Mouse (Mus musculus) lung, embryonic 14.5 days (tissue): ENCODE results near the gene Pak1ip1. TPM values are rescaled to one million over a fixed set of nuclear protein-coding genes. Genes with fewer than 3 reads are reported as not detected.
"Not testable (repeated sequence)": the region's sequence is repeated elsewhere in the genome, so short reads cannot be mapped to it uniquely, and the experiment has no call there.

Experiments
- ATAC-seq: fragments of 200-750 bp; cut with Nextera tagmentation; 2 replicates; pipeline ENCODE4 v1.8.0; 2017; ENCODE audit warnings: mild to moderate bottlenecking, moderate TSS enrichment, moderate library complexity; ENCODE audit not compliant: insufficient read depth
- DNase-seq: peaks from one replicate; pipeline ENCODE4 v3.0.0-alpha.2; 2015
- H3K27ac ChIP-seq: fragments of 300-500 bp; sonication (generic); 2 replicates; pipeline ENCODE4 v1.5.1; 2014; ENCODE audit warnings: low read depth, mild to moderate bottlenecking, moderate library complexity
- H3K27me3 ChIP-seq: fragments of 300-500 bp; sonication (generic); 2 replicates; pipeline ENCODE4 v1.6.1; 2014; ENCODE audit warnings: low read length, control low read depth; ENCODE audit not compliant: insufficient read depth
- H3K36me3 ChIP-seq: fragments of 300-500 bp; sonication (generic); 2 replicates; pipeline ENCODE4 v1.6.1; 2014; ENCODE audit warnings: control low read depth; ENCODE audit not compliant: insufficient read depth
- H3K4me1 ChIP-seq: fragments of 300-500 bp; sonication (generic); 2 replicates; pipeline ENCODE4 v1.6.1; 2014; ENCODE audit warnings: antibody characterized with exemption, control low read depth; ENCODE audit not compliant: insufficient read depth
- H3K4me2 ChIP-seq: fragments of 300-500 bp; sonication (generic); 2 replicates; pipeline ENCODE4 v1.6.1; 2014; ENCODE audit warnings: mild to moderate bottlenecking
- H3K4me3 ChIP-seq: fragments of 300-500 bp; sonication (generic); 2 replicates; pipeline ENCODE4 v1.5.1; 2014; ENCODE audit warnings: low read depth, low read length
- H3K9ac ChIP-seq: fragments of 300-500 bp; sonication (generic); 2 replicates; pipeline ENCODE4 v1.6.1; 2014
- H3K9me3 ChIP-seq: fragments of 300-500 bp; sonication (generic); 2 replicates; pipeline ENCODE4 v1.6.1; 2016; ENCODE audit warnings: low read depth, low read length, control low read depth
- CTCF ChIP-seq: IDR thresholded peaks from 2 replicates; pipeline ENCODE4 v1.5.1; 2016; ENCODE audit warnings: antibody characterized with exemption, low read depth
- WGBS: fragments of 180-500 bp; shearing (Covaris S2); extraction: QIAGEN DNeasy Blood & Tissue Kit; methylation state at CpG from one replicate; pipeline ENCODE4 v1.1.7; 2014; 5-methylcytosine and 5-hydroxymethylcytosine counted together
- polyA plus RNA-seq: library from polyadenylated mRNA; unstranded; fragments of >200 nt; fragmentation: Nextera tagmentation; extraction: Ambion mirVana; gene quantifications from 2 replicates; pipeline ENCODE4 v1.2.1, GENCODE M21; 2014

Pak1ip1 gene
- polyA plus RNA-seq, 1 experiment from 2014 or later: 62.4 TPM

DNA sequence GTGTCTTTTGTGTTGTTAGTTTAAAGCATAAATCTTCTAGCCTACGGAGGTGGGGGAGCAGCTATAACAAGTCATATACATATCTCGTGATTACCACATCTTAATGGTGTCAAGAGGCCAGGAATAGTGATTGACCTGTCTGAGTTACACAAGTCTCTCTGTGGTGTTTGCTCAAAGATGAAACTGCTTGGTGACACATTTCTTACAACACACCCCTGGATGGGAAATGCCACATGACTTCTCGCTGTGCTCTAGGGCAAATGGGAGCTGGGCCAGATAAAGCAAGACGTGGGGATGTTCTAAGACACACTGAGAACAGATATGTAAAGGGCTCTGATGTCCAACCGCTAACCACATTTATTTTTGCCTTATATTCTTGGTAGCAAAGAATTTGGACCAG lies 29.6 kb upstream of the Pak1ip1 start:
- DNase-seq: no peak
- Histone ChIP-seq H3K4me2 (no peak overlapping the region), H3K4me3 (no peak overlapping the region), H3K27me3 (no peaks in the 10 kb centered on the region), H3K27ac (no peak overlapping the region), H3K9me3 (no peaks in the 10 kb centered on the region), H3K9ac (no peak overlapping the region), H3K36me3 (no peaks in the 10 kb centered on the region), H3K4me1 (no peaks in the 10 kb centered on the region)
- WGBS: 68% methylated on average over 5 of the region's 5 CpGs
- TF ChIP-seq CTCF: no peak
- no peak for ATAC-seq

GRCm38 (mm10) chr13:40971831-40972230 lies 29.0 kb upstream of the Pak1ip1 start:
- H3K36me3 ChIP-seq: no peaks in the 10 kb centered on the region
- DNase-seq: no peak
- H3K9me3 ChIP-seq: no peaks in the 10 kb centered on the region
- H3K4me3 ChIP-seq: no peak overlapping the region
- no peak overlapping the region for H3K4me2 ChIP-seq
- no peak overlapping the region for H3K9ac ChIP-seq
- no peaks in the 10 kb centered on the region for H3K27me3 ChIP-seq
- ATAC-seq: no peak
- no peaks in the 10 kb centered on the region for H3K4me1 ChIP-seq
- TF ChIP-seq CTCF: no peak
- H3K27ac ChIP-seq: no peak overlapping the region
- WGBS: 93% methylated on average over 2 of the region's 2 CpGs

GRCm38 (mm10) chr13:40972976-40973375 lies 27.8 kb upstream of the Pak1ip1 start:
- DNase-seq: no peak
- Histone ChIP-seq H3K4me3 (no peak overlapping the region), H3K9me3 (no peaks in the 10 kb centered on the region), H3K9ac (no peak overlapping the region), H3K4me2 (no peak overlapping the region), H3K36me3 (no peaks in the 10 kb centered on the region), H3K27ac (no peak overlapping the region), H3K27me3 (no peaks in the 10 kb centered on the region), H3K4me1 (no peaks in the 10 kb centered on the region)
- WGBS: 87% methylated on average over 5 of the region's 5 CpGs
- ATAC-seq: no peak
- no peak for TF ChIP-seq CTCF

GRCm38 (mm10) chr13:40977609-40978008 lies 23.2 kb upstream of the Pak1ip1 start:
- TF ChIP-seq CTCF: peak; percentile 71
- DNase-seq: peak; percentile 69

DNA sequence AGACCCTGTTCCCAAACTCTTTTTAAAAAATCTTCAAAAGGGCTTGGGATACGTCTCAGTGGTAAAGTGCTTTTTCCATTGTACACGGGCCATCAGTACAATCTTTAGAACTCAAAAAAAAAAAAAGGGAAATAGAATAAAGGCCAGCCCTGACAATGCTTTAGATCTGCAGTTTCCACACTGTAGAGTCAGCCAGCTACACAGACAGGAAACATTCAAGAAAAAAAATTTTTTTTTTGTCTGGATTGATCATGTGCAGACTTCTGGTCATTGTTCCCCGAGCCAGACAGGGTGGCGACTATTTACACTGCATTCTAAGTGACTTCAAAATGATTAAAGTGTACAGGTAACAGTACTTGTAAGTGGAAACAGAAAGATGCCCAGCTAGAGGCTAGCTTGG lies 22.2 kb upstream of the Pak1ip1 start:
- H3K4me1 ChIP-seq: no peaks in the 10 kb centered on the region
- no peak for TF ChIP-seq CTCF
- H3K27ac ChIP-seq: no peak overlapping the region
- no peak overlapping the region for H3K9ac ChIP-seq
- H3K4me3 ChIP-seq: no peak overlapping the region
- 61% methylated on average over 4 of the region's 4 CpGs for WGBS
- H3K36me3 ChIP-seq: no peaks in the 10 kb centered on the region
- ATAC-seq (no peak), DNase-seq (peak; percentile 17)
- H3K4me2 ChIP-seq: no peak overlapping the region
- H3K27me3 ChIP-seq: no peaks in the 10 kb centered on the region
- no peaks in the 10 kb centered on the region for H3K9me3 ChIP-seq

More at GRCm38 (mm10) chr13:40977609-40978008, 23.2 kb upstream of the Pak1ip1 start:
- Histone ChIP-seq H3K9ac (no peak overlapping the region), H3K27ac (no peak overlapping the region), H3K36me3 (no peaks in the 10 kb centered on the region), H3K27me3 (no peaks in the 10 kb centered on the region), H3K4me3 (no peak overlapping the region), H3K4me1 (no peaks in the 10 kb centered on the region), H3K4me2 (no peak overlapping the region), H3K9me3 (no peaks in the 10 kb centered on the region)
- 23% methylated on average over 7 of the region's 7 CpGs for WGBS
- no peak for ATAC-seq

DNA sequence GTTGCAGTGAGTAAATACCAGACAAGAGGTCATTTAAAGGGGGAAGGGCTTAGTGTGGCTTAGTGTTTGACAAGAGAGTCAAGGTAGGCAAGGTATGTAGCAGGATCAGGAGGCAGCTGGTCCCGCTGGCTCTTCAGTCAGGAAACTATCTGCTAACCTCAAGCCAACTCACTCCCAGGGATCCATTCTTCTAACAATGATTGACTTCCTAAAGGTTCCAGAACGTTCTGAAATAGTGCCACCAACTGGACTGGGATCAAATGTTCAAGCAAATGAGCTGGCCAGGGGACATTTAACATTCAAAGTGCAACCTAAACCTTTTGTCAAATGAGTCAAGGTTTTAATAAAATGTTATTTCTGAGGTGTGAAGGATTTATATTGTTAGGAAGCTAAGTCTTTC lies 21.5 kb upstream of the Pak1ip1 start:
- no peak for TF ChIP-seq CTCF
- no peaks in the 10 kb centered on the region for H3K9me3 ChIP-seq
- no peaks in the 10 kb centered on the region for H3K27me3 ChIP-seq
- no peak overlapping the region for H3K4me2 ChIP-seq
- H3K36me3 ChIP-seq: no peaks in the 10 kb centered on the region
- peak overlapping the region; percentile 54; the same call in 1 of the 2 replicates for H3K27ac ChIP-seq
- 38% methylated on average over 2 of the region's 2 CpGs for WGBS
- ATAC-seq (no peak), DNase-seq (peak; percentile 32)
- H3K9ac ChIP-seq: no peak overlapping the region
- no peaks in the 10 kb centered on the region for H3K4me1 ChIP-seq
- no peak overlapping the region for H3K4me3 ChIP-seq

- WGBS: 89% methylated on average over 1 of the region's 1 CpGs
- DNase-seq (no peak), ATAC-seq (no peak)
- Histone ChIP-seq H3K9me3 (no peaks in the 10 kb centered on the region), H3K27me3 (no peaks in the 10 kb centered on the region), H3K4me1 (no peaks in the 10 kb centered on the region), H3K36me3 (no peaks in the 10 kb centered on the region), H3K27ac (no peak overlapping the region), H3K4me3 (no peak overlapping the region), H3K4me2 (no peak overlapping the region), H3K9ac (no peak overlapping the region)
- no peak for TF ChIP-seq CTCF
These were observed 18.1 kb upstream of the Pak1ip1 start for GRCm38 (mm10) chr13:40982759-40983158.

DNA sequence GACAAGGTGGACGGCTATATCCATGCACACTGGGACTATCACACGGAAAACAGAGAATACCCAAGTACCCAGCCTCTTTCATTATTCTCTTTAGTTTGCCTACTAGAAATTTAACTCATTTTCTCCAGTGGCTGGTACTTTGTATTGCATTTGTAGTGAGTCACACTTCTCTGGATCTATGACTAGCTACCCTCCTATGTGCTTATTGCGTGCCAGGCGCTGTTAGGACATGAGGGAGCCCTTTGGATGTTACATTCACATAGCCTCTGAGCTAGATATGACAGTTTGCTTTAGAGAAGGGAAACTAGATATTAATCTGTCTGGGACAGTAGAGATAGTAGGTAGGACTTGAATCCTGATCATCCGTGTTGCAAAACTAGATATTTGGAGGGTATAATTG lies 14.7 kb upstream of the Pak1ip1 start:
- no peak for TF ChIP-seq CTCF
- no peak for DNase-seq
- H3K4me1 ChIP-seq: no peaks in the 10 kb centered on the region
- H3K4me2 ChIP-seq: no peak overlapping the region
- H3K9me3 ChIP-seq: no peaks in the 10 kb centered on the region
- H3K27ac ChIP-seq: no peak overlapping the region
- H3K27me3 ChIP-seq: no peaks in the 10 kb centered on the region
- 94% methylated on average over 5 of the region's 5 CpGs for WGBS
- H3K36me3 ChIP-seq: no peaks in the 10 kb centered on the region
- no peak overlapping the region for H3K9ac ChIP-seq
- H3K4me3 ChIP-seq: no peak overlapping the region
- ATAC-seq: no peak

- not testable (repeated sequence) for ATAC-seq, H3K4me1 ChIP-seq, H3K27ac ChIP-seq, H3K4me2 ChIP-seq, H3K9me3 ChIP-seq, H3K4me3 ChIP-seq, H3K27me3 ChIP-seq, H3K36me3 ChIP-seq, DNase-seq, H3K9ac ChIP-seq
- WGBS: 62% methylated on average over 4 of the region's 4 CpGs
These were observed 13.1 kb upstream of the Pak1ip1 start for GRCm38 (mm10) chr13:40987608-40988303.
